Mouse (Mus musculus): ENCODE measurements around the gene Creld1.

DNA sequence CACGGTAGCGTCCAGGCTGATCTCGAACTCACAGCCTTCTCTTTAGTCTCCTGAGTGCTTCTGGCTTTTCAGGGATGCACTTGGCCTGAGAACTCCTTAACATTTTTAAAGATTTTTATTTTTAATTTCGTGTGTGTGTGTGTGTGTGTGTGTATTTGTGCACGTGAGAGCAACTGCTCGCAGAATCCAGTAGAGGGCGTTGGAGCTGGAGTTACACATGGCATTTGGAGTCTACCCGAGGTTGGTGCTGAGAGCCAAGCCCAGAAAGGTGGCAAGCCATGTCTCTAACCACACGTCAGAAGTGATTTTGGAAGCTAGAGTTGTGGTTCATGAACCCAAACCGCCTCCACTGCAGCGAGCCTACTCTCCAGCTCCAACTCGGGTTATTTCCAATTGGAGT is 40.0 kb upstream of the Creld1 start:
- peak; percentile 15; the same call in 1 of the 2 replicates for TF ChIP-seq CTCF (IDR thresholded peaks at IDR 0.05; ENCODE audit: control insufficient read depth, insufficient read depth, insufficient replicate concordance, low read depth, low read length)
- no peak for TF ChIP-seq POLR2A (IDR thresholded peaks at IDR 0.05; ENCODE audit: control insufficient read depth, low read depth, low read length)

Measured in testis, adult 2 months (tissue).